Mouse (Mus musculus) small intestine, adult 2 months (tissue): ENCODE data around the gene Tmem270.

Source experiments
- CTCF ChIP-seq: fragments of 200-500 bp; IDR thresholded peaks from 2 replicates; pipeline ENCODE4 v1.5.1; 2012; ENCODE audit warnings: low read depth, mild to moderate bottlenecking, control low read depth, inconsistent platforms, low read length, moderate library complexity, mixed read lengths; ENCODE audit not compliant: insufficient replicate concordance, insufficient read length; ENCODE audit errors: extremely low read depth
- POLR2A ChIP-seq: fragments of 200-500 bp; IDR thresholded peaks from 2 replicates; pipeline ENCODE4 v1.6.1; 2012; ENCODE audit warnings: low read depth, mild to moderate bottlenecking, control low read depth, inconsistent platforms, low read length, moderate library complexity

DNA sequence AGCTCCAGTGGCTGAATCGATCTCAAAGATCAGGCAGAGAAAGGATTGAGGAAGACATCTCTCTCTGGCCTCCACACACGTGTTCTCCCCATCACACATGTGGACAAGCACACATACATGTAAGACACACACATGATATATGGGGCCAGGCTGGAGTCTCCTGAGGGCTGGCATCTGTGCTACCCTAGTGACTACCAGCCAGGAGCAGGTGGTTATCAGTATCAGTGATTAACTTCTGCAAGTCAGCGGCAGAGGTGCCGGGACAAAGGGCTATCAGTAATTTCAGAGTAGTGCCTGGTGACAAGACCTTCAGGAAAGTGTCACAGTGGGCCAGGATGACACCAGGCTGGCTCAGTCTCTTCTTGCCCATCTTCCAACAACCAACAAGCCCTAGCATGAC is 7.2 kb upstream of the Tmem270 start:
- TF ChIP-seq CTCF (no peak), POLR2A (no peak)
